Mouse (Mus musculus) CH12F3 (cell line): Measurements from ENCODE around the gene Fignl2.

ENCODE experiments used
- in situ Hi-C: fragments of 300-500 bp; cut with MboI; formaldehyde crosslinking; loops from 2 replicates; pipeline ENCODE4 v1.14.3; 2020; ENCODE audit warnings: low sequenced_read_pairs

Gene Fignl2

DNA sequence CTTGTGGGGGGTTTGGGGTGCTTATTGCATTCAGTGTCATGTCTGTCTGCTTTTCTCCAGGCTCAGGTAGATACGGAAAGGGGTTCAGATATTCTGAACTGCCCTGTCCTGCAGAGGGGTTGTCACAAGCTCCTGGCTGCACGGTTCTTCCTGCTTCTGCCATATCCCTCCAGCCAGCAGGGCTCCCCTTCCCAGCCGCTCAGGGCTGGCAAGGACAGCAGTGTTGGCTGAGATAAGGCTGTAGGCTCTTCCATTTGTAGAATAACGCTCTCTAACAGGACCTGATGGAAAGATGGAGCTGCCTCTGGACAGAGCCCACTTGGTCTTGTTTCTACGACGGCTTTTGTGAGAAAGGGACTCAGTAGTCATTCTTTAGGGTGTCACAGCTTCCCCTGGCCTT, 36.4 kb downstream of the Fignl2 start:
- in situ Hi-C loops = no loop called here

DNA sequence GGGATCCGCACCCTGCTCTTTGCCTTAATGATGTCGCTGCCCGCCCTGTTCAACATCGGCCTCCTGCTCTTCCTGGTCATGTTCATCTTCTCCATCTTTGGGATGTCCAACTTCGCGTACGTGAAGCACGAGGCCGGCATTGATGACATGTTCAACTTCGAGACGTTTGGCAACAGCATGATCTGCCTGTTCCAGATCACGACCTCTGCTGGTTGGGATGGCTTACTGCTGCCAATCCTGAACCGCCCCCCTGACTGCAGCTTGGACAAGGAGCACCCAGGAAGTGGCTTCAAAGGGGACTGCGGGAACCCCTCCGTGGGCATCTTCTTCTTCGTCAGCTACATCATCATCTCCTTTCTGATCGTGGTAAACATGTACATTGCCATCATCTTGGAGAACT, 38.7 kb downstream of the Fignl2 start:
- in situ Hi-C loops = no loop called here

DNA sequence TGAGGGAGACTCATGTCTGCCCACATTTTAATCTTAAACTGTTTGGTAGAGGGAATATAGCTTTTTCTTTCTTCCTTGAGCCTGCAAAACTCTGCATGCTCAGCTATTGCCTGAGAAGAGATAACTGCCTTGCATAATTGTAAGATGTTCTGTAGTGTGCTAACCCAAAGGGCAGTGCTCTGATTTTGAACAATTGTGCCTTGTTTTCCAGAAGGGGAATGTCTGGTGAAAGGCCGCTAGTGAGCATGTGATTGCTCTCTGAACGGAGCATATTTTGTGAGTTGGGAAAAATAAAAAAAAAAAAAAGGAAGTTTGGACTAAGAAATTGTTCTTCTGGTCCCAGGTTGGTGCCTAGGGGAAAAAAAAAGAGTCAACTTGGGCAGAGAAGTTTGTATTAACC, 49.4 kb downstream of the Fignl2 start:
- in situ Hi-C loops = no loop called here

DNA sequence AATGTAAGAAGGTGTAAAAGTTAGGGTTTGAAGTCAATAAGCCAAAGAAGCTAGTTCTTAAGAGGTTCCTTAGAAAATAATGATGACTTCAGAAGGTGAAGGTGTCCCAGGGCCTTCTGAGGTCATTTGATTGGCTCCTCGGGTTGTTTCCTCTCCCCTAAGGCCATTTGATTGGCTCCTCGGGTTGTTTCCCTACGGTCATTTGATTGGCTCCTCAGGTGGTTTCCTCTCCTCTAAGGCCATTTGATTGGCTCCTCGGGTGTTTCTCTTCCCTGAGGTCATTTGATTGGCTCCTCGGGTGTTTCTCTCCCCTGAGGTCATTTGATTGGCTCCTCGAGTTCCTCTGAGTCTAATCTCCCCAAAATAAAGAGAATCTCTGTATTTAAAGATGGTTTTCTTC, 67.0 kb downstream of the Fignl2 start:
- in situ Hi-C loops = no loop called here

DNA sequence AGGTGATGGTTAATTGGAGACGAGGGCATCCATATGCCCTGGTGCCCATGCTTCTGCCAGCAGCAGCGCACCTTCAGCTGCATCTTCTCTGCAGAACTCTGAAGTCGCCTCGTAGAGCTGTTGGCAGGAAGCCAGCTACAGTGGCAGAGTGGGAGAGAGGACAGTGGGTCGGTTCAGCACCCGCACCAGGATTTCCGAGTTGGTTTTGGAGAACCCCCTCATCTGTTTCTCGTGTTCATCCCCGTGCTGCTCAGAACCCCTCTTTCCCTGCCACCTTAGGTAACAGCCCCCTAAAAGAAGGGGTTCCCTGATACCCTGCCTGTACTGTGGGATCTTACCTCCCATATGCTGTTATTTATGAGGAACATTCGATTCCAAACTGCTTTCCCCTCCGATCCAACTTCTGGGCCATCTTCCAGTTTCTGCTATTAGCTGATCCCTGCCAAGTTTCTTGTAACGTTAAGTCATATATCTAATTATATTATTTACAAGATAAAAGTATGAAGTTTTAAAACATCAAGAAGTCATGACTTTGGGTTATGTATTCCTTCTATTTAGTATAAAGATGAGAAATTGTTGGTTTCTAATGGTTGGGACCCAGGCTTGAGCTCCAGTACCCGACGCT, 69.9 kb downstream of the Fignl2 start:
- in situ Hi-C loops = no loop called here

DNA sequence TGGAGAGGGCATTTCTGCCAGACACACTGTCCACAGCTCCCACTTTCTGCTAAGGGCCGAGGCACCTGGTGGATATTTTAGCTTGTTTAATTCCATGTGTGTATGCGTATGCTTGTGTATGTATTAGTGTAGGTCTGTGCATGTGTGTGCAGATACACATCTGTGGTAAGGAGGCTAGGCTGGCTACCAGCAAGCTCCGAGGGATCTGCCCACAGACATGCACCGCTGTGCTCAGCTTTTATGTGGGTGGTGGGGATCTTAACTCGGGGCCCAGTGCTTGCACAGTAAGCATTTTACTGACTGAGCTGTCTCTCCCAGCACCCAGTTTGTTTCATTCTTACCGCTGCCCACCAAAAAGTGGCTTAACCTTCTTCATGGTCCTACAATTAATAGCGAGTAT, 71.1 kb downstream of the Fignl2 start:
- in situ Hi-C loops = no loop called here

DNA sequence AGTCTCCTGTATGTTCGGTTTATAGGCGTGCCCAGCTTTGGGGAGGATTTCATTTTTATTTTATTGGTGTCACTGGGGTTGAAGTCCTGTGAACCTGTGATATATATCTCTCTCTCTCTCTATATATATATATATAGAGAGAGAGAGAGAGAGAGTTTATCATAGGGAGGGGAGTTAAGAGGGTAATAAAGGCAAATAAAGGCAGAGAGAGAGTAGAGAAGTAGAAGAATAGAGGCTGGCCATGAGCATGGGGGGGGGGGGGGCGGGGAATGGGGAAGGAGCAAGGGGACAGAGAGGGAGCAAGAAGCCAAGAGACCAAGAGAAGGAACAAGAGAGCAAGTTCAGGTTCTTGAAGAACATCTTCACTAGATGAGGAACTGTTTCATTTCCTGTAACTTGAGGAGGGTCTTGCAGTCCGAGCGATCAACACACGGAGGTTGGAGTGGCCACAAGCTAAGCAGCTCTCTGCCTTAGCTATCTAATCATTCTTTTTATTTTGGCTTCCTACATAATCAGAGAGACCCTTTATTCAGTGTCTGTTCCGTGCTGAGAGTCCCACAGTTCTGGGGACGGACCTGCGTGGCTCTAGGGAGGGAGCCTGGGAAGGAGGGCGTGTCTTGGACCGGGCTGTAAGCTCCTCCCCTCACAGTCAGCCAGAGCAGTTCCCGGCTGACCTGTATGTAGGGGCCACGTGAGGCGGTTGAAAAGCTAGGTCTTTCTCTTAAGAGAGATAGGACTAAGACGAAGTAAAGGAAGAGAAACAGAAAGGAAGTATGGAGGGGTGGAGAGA, 71.9 kb downstream of the Fignl2 start:
- in situ Hi-C loops = no loop called here

DNA sequence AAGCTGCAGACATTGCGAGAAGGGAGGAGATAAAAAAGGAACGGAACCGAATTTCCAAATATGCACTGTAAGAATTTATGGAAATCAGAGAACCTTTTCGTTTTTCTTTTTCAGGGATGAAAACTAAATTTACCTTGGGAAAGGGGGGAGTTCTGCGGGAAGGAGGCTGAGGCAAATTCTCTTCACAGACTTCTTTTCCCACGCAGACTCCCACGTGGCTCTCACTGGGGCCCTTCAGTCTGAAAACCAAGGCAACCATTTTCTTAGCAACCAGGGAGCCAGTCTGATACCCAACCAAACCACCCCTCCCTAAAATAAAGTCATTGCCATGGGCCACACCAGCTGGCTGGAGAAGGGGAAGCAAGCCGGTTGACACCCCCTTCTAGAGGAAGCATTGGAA, 72.7 kb downstream of the Fignl2 start:
- in situ Hi-C loops = no loop called here

DNA sequence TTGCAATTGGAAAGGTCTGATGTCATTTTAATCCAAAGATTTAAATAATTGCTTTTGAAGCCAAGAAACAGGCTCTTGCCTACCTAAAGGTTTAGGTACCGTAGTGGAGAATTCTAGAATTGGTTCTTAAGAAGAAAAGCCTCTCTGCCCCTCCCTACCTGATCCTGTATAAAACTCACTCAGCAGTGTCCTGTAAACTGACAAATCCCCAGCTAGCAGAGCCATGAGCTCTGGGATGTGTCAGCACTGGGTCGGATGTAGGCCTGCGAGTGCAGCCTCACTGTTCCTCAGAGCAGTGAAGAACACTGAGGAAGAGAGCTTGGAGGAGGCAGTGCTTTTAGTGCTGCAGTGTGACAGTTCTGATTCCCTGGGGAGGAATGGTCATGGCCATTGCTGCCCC, 73.8 kb downstream of the Fignl2 start:
- in situ Hi-C loops = no loop called here

DNA sequence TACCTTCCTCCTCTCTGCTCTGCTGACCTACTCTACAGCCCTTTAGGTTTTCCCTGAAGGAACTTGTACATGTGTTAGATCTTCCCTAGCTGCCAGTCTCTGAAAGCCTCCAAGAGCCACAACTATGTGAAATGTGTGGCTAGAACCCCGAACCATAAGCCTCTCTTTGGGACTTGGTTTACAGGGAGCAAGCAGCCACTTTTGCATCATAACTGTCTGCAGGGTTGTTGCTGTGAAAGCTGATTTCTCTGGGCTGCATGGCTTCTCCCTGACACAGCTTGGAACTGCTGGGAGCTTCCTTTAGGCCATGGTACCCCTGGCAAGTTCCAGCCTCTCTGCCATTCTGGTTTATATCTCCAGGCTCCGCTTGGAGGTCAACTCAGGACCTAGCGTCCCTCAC, 75.9 kb downstream of the Fignl2 start:
- in situ Hi-C loops = no loop called here

DNA sequence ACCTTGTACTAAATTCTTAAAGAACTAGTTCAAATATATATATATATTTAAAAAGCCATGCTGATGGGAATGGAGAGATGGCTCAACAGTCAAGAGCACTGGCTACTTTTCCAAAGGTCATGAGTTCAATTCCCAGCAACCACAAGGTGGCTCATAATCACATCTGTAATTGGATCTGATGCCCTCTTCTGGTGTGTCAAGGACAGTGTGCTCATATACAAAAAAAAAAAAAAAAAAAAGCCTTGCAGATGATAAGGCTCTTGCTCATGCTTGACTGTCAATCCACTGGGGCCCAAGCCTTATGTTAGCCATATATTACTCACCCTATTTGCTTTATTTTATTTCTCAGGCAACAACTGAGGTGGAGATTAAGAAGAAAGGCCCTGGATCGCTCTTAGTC, 76.7 kb downstream of the Fignl2 start:
- in situ Hi-C loops = no loop called here
